Mouse (Mus musculus) thymus, postnatal 14 days (tissue): ENCODE data around the gene Sema4a.
"Not testable (repeated sequence)": the region's sequence is repeated elsewhere in the genome, so short reads cannot be mapped to it uniquely, and the experiment has no call there.

ENCODE experiments used
- DNase-seq: peaks from one replicate; pipeline ENCODE4 v3.0.0; 2021

The Sema4a gene

DNA sequence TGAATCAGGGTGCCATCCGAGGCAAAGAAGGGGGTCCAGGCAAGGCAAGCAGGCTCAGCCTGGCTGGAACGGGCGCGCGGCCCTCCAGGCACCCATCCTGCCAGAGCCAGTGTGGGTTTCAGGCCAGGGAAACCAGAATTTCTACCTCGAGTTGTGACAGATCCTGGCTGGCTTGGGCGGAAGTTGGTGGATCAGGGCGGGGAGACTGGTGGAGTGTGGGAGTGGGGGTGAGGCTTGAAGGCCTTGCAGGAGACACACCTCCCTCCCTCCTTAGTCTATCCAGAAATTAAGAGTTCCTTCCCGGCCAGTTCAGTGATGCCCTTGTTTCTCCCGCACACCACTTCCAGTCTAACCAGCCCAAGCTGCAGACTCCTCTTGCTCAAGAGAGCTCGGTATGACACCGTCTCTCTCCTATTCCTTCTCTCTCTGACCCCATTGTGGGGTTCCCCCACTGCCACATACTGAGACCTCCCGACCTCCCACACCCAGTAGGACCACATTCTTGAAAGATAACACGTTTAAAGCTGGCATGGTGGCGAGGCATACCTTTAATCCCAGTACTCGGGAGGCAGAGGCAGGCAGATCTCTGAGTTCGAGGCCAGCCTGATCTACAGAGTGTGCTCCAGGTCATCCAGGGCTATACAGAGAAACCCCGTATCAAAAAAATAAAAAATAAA lies 5.3 kb downstream of the Sema4a start:
- DNase-seq = no peak

DNA sequence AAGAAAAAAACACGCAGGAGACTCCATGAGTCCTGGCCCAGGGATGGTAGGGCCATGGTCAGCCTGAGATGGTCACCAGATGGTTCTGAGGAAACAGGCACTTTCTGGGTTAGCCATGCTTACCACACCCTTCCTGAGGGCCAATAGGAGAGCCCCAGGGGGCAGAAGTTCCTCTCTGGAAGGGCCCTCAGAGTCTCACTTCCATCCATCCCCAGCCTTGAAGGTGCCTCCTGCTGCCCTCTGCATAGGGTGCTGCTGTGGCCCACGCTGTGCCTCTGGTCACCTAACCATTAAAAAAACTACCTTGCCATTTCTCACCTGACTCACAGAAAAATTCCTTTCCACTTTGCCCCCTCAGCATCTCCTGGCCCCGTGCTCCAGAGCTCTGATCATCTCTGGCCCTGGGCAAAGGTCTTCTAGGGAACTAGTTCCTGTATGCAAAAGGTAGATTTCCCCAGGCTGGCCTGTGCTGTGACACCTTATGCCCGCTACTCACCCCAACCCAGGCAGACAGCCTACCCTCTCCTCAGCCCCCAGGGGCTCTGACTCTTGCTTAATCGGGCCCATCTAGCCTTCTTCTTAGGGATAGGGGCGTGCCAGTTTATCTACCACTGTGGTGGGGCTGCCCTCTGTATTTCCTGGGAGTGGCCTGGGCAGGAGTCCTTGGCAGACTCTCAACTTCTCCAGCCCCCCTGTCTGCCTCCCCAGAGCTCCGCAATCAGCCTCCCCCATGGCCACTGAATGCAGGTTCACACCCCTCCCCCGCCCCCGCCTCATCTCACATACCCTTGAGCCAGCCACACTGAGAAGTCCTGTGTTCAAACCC lies 6.0 kb downstream of the Sema4a start:
- DNase-seq = no peak

DNA sequence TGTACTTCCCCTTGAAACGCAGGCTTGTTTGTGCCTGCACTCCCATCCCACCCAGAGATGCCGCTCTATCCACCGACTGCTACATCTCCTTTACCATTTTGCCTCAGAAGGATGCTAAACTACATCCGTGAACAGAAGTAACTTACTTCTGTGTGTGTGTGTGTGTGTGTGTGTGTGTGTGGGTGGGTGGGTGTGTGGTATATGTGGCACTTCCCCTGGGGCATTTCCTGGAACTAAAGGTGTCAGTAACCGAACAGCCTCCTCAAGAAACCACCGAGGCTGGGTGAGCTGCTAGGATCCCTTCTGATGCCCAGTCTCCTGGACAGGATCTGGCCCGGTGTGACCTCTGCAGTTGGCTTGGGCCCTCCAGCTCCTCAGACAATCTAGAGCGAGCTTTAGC lies 7.0 kb downstream of the Sema4a start:
- DNase-seq = peak; percentile 69

DNA sequence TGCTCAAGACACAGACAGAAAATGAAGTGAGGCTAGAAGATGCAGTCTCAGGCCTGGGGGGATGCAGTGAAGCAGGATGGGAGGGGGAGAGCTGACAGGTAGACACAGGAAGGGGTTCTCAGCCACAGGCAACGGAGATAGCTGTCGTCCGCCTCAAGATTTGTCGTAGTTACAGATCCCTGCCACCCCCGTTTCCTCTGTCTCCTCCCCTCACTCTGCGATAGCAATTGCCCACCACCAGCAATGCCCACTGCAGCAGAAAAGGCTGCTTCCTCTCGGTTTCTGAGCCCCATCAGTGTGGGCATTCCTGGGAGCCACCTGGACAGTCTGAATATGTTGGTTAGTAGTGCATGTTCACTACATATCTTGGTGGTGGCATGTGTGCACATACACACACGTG lies 7.6 kb downstream of the Sema4a start:
- peak; percentile 70 for DNase-seq

DNA sequence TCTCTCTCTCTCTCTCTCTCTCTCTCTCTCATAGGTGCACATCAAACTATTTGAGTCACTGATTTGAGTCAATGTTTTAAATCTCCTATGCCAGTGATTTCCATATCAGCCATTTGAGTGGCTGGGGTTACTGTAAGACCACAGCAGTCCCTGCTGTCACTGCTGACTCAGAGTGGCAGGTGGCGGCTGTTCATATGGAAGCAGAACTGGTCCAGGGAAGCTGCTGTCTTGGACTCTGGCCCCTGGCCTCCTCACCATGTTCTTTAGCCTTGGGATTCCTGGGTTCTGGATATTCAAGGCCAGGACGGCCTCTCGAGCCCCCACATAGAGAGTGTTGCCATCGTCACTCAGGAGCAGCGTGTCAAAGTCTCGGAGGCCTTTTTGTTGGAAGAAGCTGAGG lies 8.3 kb downstream of the Sema4a start:
- peak; percentile 7 for DNase-seq

DNA sequence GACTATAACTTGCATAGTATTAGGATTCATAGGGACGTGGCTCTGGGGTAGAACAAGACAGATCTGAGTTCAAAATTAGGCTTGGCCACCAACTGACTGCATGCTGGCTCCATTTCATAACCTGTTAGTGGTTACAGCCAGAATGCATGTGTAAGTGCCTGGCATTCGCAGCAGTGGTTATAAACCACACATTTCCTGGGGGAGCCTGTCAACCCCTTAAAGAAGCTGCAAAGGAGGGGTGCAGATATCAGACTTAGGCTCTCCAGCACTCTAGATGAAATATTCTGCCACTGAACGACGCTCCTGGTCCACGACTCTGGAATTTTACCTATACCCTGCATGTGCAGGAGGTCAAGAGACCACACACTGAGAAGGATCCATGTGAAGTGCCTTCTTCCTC lies 8.7 kb downstream of the Sema4a start:
- DNase-seq = peak; percentile 46

DNA sequence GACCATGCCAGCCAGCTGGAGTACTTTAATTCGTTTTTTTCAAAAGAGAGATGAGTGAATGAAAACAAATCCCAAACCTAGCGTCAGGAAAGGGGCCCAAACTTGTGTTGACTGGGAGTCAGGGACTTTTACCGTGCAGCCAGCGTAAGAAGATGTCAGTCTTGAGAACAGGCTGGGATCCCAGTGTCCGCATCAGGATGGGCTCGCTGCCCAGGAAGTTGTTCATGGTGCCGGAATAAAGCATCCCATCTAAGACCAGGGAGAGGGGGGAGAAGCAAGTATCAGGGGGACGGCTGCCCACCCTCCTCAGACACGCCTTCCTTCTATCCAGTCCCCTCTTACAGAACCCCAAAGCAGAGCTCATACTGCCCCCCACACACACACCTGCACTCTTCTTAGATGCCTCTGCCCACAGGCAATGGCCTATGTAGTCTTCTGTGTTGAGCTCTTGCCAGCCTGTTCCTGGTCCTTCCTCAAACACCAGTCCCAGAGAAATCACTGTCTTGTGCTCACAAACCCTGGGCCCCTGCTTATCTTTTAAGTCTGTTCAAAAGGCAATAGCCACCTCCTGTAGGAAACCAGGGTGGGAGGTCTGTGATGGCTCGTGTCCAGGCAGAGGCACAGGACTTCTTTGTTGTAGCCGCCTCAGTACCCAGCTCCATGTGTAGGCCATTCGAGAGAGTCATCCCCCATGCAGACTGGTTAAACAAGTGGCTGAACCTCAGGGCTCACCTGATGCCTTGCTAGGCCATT lies 10.4 kb downstream of the Sema4a start:
- DNase-seq = no peak

DNA sequence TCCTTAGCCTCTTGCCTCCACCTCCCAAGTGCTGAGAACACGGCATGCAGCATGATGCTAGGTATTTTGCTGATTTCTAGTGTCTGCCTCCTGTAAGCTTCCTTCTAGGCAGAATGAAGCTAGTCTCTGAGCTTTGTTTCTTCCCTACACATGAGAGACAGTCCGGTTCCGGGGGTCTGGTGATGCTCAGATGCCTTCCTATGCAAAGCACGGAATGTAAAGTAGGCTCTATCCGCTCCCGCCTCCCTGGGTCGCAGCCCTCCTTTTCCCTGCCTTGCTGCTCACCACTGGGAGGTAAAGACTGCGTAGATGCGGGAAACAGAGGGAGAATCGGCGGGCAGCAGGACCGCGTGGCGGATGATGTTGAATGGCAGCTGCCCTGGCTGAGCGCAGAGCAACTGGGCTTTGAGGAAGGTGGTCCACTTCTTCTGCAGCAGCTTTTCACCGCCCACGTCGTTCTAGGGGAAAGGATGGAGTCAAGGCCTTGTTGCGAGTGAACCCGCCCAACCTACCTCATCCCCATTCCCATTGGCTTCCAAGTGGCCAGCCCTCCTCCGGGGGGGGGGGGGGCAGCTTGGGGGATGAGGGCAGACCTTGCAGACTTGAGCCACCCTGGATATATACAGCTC lies 11.5 kb downstream of the Sema4a start:
- DNase-seq = no peak

DNA sequence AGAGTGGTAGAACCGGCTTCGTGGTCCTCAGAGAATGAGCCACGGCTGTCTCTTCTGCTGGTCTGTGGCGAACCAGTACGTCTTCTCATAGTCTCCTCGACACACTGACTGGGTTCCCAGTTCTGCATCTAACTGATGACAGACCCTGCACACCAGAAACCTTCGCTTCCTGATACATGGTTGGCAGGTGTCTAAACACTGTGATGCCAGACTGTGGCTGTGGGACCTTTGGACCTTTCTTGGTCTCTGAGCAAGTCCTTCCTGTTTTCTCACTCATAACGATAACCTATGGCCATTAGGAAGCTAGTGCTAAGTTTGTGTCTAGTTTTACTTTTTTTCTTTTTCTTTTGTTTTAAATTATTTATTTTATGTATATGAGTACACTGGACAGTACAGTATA lies 12.5 kb downstream of the Sema4a start:
- no peak for DNase-seq

DNA sequence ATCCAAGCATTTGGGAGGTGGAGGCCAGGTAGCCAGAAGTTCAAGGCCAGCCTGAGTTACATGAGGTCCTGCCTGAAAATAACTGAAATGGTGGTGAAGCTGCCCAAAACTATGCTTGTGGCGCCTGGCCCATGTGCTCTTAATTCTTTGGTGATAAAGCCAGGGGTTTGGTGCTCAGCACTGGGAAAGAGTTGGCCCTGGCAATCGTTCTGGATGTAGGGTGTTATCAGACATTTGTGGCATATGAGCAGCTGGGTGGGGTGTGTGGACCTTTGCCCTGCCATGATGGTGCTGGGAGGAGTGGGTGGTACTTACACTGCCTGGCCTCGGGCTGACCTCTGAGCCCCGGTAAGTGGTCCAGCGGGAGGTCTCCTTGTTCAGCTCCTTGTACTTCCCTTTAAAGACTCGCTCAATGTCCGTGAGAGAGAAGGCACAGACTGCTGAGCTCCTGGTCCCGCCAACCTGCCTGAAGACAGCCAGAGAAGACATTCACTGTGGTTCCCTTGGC lies 13.3 kb downstream of the Sema4a start:
- DNase-seq = no peak

DNA sequence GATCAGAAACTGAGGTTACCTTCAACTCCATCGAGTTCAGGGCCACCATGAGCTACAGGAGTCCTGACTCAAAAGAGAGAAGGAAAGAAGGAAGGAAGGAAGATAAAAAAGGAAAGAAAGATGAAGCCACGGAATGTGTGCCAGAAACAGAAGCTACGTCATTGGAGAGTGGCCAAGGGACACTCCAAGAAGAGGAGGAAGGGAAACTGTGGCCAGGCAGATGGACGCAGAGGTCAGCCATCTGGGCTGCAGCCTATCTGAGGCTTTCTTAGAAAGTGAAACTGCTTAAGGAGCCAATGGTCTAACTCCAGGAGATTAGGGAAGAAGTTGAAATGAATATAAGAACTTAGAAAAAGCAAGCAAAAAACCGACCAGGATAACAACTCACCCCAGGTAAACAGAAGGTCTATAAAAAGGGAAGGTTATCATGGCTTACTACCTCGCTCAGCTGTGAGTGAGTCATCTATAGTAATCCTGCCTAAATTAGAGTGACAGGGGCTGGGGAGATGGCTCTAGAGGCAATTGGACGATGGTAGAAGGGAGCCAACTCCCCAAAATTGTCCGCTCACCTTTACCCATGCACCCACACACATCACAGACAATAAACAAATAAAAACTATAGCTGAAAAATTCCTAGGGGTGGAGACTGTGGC lies 14.4 kb downstream of the Sema4a start:
- DNase-seq = no peak

DNA sequence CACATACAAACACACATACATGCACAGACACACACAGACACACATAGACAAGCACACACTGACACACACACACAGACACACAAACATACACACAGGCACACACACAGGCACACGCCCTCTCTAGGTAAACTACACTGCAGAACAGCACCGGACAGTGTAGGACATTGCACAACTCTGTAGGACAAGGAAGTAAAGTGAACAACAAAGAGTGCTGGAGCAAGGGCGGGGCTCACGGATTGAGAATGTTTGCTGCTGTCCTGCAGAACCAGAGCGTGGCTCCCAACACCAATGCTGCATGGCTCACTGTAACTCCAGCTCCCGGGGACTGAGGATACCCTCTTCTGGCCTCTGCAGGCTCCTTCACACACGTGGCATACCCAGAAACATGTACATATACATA lies 18.1 kb downstream of the Sema4a start:
- DNase-seq = no peak

DNA sequence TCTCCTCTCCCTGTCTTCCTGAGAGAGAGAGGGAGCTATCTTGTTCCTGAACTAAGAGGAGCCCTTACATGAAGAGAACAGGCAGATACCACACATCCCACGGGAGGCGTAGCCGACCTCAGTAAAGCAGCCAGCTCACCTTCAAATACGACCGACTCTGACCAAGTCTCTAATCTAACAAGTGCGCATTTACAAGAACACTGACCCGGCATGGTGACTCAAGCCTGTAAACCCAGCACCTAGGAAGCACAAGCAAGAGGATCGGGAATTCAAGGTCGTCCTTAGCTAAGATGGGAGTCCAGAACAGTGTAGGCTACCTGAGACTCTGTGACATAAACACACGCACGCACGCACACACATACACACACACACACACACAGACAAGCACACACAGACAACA lies 18.5 kb downstream of the Sema4a start:
- DNase-seq = no peak

DNA sequence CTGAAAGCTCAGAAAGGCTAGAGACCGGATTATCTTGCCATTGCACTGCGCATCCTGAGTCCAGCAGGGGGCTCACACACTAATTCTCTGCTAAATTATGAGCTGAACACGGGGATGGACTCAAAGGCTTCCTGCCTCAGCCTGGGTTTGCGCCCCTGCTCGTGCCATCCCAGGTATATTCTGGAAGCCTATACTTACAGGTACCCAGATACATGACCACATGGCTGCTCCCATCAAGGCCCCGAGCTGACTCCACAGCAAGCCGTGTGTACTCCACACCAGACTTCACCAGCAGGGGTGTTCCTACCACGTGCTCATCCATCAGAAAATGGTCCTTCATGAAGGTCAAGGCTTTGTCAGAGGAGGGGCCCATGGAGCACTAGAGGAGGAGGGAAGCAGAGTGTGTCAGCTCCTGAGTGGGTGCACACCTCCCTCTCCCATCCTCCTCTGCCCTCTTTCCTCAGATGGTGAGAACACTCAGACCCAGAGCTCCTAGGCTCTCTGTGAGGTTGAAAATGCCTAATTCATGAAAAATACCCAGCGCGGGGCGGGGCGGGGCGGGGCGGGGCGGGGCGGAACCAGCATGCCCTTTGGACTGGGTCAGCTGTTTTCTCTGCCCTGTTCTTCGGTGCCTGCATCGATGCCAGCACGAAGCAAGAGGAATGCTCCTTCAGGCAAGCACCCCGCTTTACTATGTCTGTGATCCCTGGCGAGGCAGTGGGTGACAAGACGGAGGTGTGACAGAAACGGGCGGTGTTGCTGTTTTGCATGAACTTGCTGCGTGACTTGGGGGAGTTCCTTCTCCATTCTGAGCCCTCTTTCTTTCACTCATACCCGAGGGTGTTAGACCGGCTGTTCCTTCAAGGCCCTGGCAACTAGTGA lies 20.2 kb downstream of the Sema4a start:
- peak; percentile 67 for DNase-seq

DNA sequence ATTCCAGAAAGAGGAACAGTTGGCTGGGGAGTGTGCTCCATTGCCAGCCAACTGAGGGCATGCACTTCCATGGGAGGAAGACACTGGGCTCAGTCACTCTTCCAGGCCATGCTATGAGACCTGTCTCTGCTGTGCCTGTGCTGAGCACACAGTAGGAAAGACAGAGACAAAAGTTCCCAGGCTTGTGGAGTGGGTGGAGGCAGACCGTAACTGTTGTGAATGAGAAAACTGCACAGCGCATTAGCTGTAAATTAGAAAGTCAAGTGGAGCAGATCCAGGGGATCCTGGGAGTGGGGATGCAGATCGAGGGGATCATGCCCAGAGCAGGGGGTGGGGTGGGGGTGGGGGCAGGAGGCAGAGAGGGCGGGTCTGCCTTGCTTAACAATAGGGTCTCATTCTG lies 21.4 kb downstream of the Sema4a start:
- DNase-seq = no peak

DNA sequence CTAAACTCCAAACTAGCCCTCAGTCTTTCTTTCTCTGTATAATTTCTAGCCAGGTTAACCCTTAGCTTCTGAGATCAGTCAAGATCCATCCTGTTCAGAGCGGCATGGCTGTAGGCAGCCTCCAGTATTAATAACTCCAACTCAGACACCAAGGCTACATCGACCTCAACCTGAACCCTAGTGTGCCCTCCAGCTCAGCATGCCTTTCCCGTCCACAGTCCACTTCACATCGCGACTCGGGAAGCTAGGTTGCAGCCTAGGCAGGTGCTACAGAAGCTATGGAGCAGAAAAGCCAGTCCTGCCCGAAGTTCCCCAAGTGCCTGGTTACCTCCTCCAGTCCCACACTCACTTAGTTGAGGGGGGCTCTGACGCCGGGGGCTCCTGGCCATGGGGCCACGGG lies 23.5 kb downstream of the Sema4a start:
- DNase-seq = no peak

DNA sequence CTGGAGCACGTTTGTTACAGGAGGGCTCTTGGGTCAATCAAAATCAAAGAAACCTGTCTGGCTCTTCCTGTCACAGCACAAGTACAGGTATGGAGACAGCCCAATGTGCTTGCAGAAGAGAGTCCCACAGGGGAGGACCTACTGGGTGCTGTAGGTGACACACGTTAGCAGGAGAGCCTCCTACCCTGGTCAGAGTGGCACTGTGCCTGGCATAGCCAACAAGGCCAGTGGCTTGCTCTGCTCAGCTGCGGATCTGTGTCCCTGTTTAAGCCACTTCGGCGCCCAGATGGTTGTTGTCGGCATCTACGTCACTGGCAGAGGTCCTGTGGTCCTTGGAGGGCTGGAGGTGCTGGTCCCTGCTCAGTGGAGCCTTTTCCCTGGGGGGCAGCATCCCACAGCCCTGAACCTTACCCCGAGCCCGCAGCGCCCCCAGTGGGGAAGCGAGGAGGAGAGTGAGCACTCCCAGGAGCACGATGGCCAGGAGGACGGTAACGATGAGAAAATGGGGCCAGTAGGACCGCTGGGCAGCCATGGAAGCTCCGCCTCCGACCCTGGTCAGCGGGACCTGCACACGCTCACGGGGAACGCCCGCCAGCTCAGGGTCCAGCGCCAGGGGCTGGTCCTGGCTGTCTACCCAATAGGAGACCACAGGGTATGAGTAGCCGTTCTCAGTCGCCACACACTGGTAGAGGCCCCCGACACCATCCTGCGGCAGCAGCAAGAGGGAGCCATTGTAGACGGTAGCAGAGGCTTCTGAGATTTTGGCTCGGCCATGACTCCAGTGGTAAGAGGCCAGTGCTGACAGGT lies 24.4 kb downstream of the Sema4a start:
- peak; percentile 44 for DNase-seq

DNA sequence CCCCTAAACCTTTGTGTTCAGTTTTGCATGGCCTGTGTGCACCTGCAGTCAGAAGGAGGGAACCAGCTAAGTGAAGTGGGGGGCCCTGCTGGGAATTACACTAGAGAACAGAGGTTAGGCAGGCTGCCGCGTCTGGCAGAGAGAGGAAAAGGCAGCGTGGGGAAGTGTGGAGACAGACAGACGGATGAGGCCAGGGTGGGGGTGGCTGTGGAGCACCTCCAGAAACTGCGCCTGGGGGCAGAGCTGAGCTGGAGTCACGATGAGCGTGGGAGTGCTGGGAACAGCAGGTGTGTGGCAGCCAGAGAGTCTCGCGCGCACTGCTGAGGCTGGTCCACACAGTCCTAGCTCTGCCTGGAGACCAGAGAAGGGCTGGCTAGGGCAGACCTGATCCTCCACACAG lies 25.5 kb downstream of the Sema4a start:
- DNase-seq = peak; percentile 18

DNA sequence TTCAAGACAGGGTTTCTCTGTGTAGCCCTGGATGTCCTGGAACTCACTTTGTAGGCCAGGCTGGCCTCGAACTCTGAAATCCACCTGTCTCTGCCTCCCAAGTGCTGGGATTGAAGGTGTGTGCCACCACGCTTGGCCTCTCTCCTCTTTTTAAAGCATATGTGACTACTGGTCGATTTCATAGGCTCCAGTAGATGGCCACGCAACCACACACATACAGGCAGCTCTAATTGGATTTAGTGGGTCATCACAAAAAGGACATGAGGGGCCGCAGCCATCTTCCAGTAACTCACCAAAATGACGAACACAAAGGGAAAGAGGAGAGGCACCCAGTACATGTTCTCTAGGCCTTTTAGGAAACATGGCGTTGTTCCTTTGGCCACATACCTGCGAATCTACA lies 32.3 kb downstream of the Sema4a start:
- not testable (repeated sequence) for DNase-seq

DNA sequence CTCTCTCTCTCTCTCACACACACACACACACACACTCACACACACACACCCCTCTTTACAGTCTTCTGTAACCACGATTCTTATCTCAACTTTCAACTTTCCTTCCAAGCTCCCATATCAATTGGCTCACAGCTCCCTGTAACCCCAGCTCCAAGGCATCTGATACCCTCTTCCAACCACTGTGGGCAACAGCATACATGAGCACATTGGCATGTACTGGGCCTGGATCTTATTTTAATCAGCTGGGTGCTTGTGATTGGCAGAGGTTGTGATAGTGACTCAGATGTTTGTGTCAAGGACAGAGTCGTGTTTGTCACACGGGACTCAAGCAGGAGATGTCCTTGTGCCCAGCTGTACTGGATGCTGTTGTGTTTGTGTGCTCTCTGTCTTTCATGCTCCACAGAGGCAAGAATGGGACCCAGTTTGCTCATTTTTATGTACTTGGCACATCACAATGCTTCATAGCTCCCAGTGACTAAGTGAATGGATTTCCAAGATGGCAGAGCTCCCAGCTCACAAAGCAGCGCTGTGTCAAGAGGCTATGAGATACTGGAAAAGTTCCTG lies 33.6 kb downstream of the Sema4a start:
- DNase-seq = no peak
